Mouse (Mus musculus) CD4-positive, CD25-positive, alpha-beta regulatory T cell, adult 2 months (primary cell): Measurements from ENCODE around the gene Tshr.
"Not testable (repeated sequence)": the region's sequence is repeated elsewhere in the genome, so short reads cannot be mapped to it uniquely, and the experiment has no call there.

ENCODE experiments used
- DNase-seq: peaks from one replicate; pipeline ENCODE4 v3.0.0-alpha.2; 2012; ENCODE audit warnings: low read depth, low spot score

Gene Tshr

GRCm38 (mm10) chr12:91384281-91385017, at the start of gene Tshr, which contains the start of gene Cep128:
Gene Tshr (plus strand): TSS chr12:91384563.
Gene Cep128 (minus strand): TSS chr12:91384409.
- peak; percentile 95 for DNase-seq

DNA sequence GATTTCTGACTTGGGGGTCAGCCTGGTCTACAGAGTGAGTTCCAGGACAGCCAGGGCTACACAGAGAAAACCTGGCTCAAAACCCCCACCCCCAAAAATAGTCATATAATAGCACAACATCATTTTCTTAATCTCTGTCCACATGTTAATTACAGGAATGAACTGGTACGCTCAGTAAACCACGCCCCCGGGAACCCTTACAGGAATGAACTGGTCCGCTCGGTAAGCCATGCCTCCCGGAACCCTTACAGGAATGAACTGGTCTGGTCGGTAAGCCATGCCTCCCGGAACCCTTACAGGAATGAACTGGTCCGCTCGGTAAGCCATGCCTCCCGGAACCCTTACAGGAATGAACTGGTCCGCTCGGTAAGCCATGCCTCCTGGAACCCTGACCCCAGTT, 45.7 kb upstream of the Tshr start:
- not testable (repeated sequence) for DNase-seq

GRCm38 (mm10) chr12:91353783-91354182, 30.6 kb upstream of the Tshr start:
- no peak for DNase-seq

GRCm38 (mm10) chr12:91369173-91369572, 15.2 kb upstream of the Tshr start:
- no peak for DNase-seq

DNA sequence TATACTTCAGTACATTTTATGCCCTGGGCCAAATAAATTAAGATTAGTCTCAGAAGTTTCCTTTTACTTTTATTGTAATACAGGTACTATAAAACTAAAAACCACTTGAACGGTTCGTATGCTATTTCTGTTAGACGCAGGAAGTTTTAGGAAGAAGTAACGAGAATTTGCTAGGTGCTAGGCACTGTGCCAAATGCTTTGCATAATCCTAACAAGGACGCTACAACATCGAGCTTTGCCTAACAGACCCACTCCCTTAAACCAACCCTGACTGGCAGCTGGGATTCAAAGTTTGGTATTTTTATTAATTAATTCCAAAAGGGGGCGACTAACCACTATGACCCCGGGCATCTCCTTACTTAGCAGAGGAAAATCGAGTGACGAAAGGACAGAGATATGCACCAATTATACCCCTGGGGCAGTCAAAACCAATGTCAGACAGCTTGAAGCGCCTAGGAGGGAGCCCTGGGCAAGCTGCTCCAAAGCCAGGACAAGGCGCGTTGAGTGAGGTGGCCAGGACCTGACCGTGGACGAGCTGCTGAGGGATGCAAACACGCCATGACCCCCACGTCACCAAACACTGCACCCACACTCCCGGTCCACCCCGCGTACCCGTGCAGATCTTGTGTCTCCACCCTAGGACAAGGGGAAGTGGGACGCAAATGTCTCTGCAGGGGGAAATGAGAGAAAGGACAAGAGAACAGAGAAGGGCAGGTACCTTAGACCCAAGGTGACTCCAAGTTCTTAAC, 673 bp upstream of the Tshr start:
- DNase-seq: no peak

DNA sequence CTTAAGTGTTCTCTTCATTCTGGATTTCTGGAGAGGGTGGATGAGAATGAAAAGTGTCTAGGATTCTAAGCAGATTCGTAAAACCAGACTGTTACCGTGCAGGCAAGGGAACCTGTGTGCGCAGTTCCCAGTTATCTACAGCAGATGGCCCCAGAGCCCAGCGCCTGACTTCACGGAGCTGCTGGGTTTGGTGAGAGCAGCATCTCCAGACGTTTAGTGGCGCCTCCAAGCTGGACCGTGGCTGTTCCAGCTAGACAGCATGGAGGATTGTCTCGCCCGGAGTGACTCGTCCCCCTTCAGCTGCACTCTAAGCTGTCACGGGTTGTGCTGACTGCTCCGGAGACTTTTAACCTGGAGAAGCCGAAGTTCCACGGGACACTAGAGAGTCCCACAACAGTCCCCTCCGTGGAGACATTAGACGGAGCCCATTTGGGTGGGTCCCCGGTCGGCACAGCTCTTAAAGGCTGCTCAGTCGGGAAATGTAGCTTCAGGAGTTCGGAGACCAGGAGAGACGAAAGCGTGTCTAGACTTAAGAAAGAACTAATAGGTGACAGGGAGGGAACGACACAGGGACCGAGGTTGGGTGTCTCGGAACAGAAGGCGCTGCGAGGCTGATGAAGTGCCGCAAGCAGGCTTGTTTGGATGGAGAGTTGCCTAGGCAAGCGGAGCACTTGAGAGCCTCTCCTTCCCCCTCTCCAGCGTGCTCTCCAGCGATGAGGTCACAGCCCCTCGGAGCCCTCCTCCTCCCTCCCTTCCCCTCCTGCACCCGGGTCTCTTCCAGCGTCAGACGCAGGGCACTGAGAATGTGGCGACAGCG, 16.1 kb downstream of the Tshr start:
- DNase-seq: peak; percentile 65

- no peak for DNase-seq
These were observed 16.6 kb downstream of the Tshr start for GRCm38 (mm10) chr12:91401049-91401352.

DNA sequence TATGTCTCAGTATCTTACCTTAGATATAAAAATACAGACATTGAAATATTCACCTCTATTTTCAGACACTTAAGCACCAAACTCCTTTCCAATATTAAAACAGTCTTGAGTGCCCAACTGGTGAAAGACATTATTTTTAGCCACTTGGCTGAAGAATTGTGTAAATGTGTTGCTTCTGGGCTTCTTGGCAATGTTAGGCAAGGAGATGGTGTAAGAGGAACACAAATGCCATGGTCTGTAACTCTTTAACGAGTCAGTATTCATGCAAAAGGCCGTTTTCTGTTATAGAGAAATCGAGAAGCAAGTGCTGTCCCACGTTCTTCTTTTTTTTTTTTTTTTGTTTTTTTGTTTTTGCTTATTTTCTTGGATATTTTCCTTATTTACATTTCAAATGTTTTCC, 25.9 kb downstream of the Tshr start:
- DNase-seq: no peak

- DNase-seq: no peak
These were observed 28.3 kb downstream of the Tshr start for GRCm38 (mm10) chr12:91412461-91413182.

GRCm38 (mm10) chr12:91415112-91415511, 30.7 kb downstream of the Tshr start:
- DNase-seq: no peak

- DNase-seq: no peak
These were observed 32.5 kb downstream of the Tshr start for GRCm38 (mm10) chr12:91416828-91417227.

DNA sequence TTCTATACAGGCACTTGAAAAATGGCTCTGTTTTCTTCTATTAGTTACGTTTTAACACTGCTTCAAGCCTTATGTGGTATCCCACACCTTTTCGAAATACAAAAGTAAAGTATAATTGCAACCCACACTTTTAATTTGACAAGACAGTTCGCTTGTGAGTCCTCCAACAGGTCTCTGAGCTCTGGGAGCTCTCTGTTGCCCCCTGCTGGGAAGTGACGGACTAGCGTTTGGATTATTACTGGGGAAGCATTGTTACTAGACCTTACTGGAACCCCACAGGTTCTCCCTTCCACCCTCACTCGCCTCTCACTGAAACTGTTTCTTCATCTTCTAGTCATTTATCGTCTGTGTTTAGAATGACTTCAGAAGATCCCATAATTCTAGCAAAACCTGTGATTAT, 34.4 kb downstream of the Tshr start:
- DNase-seq: peak; percentile 67

DNA sequence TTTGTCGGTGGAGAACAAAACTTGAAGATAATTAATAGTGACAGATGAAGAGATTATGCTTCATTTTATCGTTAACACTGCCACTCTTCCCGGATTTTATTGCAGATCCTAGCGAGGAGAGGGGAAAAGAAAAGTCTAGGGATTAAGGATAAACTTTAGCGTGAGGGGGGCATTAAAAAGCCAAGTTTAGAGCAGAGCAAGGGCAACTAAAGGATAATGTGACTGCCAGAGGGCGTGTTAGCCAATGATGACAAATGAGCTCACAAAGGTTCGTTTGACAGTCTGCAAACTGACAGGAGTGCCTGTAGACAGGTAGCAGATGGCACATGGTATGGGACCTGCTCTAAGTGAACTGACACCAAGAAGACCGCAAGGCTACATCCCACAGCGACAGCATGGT, 36.9 kb downstream of the Tshr start:
- DNase-seq: no peak

DNA sequence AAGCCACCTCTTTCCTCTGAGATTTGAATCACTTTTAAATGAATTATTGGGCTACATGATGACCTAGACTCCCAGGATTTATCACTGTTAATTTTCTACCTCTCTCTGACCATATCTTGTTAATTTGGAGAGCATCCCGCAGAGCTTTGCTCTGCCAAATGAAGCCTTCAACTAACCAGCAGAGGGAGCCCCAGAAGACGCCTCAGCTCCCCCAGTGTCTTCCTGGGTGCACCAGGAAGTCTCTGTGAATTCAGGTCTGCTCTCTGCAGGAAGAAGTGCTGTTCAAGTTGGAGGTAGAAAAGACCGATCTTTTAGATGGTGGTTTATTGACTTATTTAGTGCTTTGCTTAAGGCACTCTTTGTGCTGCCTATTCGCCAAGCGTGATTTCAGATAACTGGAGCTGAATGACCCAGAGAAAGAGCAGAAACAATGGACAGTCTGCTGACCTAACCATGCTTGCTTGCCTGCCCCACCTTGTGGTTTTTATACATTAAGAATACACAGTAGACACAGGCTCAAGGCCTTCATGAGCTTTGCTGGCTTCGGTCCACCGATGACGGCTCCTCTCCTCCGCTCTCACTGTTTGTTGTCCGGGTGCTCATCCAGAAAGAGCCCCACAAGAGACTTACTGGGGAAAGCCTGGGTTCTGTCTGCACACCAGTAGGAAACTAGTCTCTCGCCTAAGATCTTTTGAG, 38.9 kb downstream of the Tshr start:
- DNase-seq: peak; percentile 79

DNA sequence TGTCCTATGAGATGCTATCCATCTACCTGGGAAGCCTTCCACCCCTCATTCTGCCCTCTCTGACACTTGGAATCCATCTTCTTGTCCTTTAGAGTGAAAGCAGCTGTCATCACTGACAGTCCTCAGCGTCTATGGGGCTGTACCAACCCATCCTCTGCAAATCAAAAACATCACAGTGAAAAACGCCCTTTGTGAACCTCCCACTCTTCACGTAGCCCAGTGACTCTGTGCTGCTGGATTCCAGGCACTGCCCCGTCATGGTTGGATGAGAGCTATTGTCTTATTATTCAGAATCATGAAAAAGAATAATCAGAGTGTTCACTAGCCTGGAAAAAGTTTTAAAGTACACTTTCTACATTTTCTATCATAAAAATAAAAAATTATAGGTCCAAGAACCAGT, 42.1 kb downstream of the Tshr start:
- DNase-seq: no peak

DNA sequence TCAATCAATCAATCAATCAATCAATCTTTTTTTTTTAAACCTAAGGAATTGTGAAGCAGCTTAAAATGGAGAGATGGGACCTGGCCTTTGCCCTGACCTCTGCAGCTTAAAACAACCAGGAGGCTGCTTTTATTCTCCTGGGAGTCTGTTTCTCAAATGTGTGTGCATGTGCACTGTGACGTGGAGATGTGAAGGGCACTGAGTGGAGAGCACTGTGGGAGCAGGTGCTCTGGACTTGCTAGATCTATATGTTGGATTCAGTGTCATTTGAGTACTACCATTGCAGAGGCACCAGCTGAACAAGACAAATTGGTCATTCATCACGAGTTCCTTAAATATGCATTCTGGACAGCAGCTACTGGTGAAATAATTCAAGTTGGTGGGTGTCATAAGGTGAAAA, 42.8 kb downstream of the Tshr start:
- DNase-seq: no peak

GRCm38 (mm10) chr12:91482195-91482733, 97.9 kb downstream of the Tshr start:
- no peak for DNase-seq

- DNase-seq: no peak
These were observed 102.0 kb downstream of the Tshr start for GRCm38 (mm10) chr12:91486342-91486741.

DNA sequence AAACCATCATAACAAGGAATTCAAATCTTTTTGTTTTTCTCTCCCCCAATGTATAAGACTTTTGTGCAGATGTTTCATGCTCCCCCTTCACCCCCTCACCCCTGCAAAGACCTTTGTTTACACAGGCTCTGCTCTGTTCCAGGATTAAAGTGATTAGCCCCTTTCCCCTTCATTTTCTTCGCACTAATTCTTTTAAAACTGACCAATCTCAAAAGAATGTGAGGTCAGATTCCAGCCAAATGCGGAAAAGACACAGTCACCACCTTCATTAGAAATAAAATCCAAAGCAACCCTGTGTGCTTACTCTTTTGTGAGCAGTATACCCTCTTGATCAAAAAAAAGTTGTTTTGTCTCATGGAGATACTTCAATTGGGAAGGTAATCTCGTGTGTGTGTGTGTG, 104.0 kb downstream of the Tshr start:
- DNase-seq: no peak

DNA sequence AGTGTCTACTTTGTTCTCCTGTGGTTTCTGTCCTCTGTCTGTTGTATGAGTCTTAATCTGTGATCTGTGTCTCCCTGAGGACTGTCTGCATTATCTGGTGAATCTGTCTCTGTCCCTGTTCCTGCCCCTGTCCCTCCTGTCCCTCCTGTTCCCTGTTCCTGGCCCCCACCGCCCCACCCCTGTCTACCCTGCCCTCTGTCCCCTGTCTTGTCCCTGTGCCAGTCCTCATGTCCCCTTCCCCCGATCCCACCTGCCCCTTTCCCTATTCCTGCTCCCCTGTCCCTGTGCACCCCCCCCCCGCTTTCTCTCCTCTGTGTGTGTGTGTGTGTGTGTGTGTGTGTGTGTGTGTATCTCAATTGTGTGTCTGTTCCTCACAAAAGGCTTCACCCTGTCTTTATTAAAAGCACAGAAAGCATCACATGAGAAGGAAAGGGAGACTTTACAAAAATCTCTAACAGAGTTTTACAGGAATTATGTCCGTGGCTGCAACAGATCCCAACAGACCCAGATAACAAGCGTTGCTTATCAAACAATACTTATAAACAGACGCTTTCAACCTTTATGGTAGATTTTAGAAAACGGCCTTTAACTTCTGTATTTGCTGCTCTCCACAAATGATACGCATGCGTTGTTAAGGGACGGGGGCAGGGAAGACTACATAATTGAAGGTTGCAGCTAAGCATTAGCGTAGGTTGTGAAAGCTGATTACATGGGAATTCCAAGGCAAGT, 111.3 kb downstream of the Tshr start:
- no peak for DNase-seq
